Mouse (Mus musculus) testis, adult 2 months (tissue): ENCODE data around the gene Sort1. TPM values are rescaled to one million over a fixed set of nuclear protein-coding genes. Genes with fewer than 3 reads are reported as not detected.

Experiments
- H3K27ac ChIP-seq: fragments of 200-500 bp; 2 replicates; pipeline ENCODE4 v1.5.1; 2012; ENCODE audit warnings: low read depth, low read length; ENCODE audit not compliant: control insufficient read depth, insufficient read depth
- H3K27me3 ChIP-seq: fragments of 200-500 bp; 2 replicates; pipeline ENCODE4 v1.6.1; 2012; ENCODE audit warnings: mild to moderate bottlenecking, low read length, moderate library complexity; ENCODE audit not compliant: control insufficient read depth, insufficient read depth
- H3K36me3 ChIP-seq: fragments of 200-500 bp; 2 replicates; pipeline ENCODE4 v1.6.1; 2012; ENCODE audit warnings: mild to moderate bottlenecking, low read length; ENCODE audit not compliant: control insufficient read depth, insufficient read depth
- H3K4me1 ChIP-seq: fragments of 200-500 bp; 2 replicates; pipeline ENCODE4 v1.6.1; 2012; ENCODE audit warnings: low read length; ENCODE audit not compliant: control insufficient read depth, insufficient read depth
- H3K4me3 ChIP-seq: fragments of 200-500 bp; 2 replicates; pipeline ENCODE4 v1.5.1; 2012; ENCODE audit warnings: low read depth, mild to moderate bottlenecking, low read length, moderate library complexity, mixed read lengths; ENCODE audit not compliant: control insufficient read depth
- CTCF ChIP-seq: fragments of 200-500 bp; IDR thresholded peaks from 2 replicates; pipeline ENCODE4 v1.5.1; 2012; ENCODE audit warnings: low read depth, mild to moderate bottlenecking, inconsistent platforms, low read length, moderate library complexity; ENCODE audit not compliant: control insufficient read depth, insufficient read depth, insufficient replicate concordance
- POLR2A ChIP-seq: fragments of 200-500 bp; IDR thresholded peaks from 2 replicates; pipeline ENCODE4 v1.6.1; 2012; ENCODE audit warnings: low read depth, mild to moderate bottlenecking, inconsistent platforms, low read length, moderate library complexity; ENCODE audit not compliant: control insufficient read depth
- polyA plus RNA-seq: library from polyadenylated mRNA; depleted of rRNA; stranded (reverse); fragments of >200 nt; gene quantifications from 2 replicates; pipeline ENCODE4 v1.2.3, GENCODE M21; 2012

Sort1 gene
- polyA plus RNA-seq, 1 experiment = 51.4 TPM

DNA sequence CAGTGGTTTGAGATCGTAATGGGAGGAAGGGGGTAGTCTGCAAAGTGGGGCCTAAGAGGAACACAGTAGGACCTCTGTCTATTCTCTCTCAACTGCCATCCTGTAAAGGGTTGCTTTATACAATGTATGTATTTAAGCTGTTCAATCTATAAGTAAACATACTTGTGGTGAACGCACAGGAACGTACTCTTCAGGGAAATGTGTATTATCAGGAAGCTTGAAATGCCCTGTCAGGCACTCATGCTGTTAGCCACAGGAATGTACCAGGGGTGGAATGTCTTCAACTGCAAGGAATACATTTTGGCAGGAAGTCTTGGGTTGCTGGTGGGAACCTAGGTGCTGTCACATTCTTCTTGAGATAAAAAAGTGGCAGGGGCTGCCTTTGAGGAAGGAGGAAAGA, 88.8 kb downstream of the Sort1 start:
- Histone ChIP-seq H3K27me3 (no peaks in the 10 kb centered on the region), H3K4me1 (no peaks in the 10 kb centered on the region), H3K27ac (no peak overlapping the region), H3K36me3 (no peaks in the 10 kb centered on the region), H3K4me3 (no peak overlapping the region)
- TF ChIP-seq POLR2A (no peak), CTCF (no peak)

DNA sequence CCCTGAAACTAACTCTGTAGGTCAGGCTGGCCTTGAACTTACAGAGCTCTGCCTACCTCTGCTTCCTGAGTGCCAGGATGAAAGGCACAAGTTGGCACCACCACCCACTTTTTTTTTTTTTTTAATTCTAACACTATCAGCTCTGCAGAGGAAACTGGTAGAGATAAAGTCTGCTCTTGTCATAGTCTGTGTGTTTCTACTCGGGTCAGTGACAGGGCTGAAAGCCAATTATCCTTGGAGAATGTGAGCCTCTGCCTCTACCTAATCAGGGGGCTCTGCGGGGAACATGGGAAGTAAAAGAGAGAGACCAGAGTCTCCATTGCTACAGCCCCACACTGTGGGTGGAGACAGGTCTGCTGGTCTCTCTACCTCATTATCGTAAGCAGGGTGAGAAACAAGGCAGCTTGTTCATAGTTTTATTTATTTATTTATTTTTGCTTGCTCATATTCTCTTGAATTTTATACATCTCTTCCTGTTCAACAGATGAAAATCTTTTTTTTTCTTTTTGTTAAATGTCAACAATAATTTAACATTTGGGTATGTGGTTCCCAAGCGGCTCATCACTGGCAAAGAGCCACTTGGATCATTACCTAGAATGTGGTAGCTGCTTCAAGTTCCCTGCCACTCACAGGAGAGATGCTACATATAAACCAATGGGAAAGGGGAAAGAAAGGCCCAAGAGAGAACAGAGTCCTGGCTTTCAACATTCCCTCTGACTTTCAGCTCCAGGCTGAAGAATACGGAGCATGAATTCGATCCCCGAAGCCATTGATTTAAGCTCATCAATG, 95.2 kb downstream of the Sort1 start:
- H3K27ac ChIP-seq = no peak overlapping the region
- TF ChIP-seq CTCF (no peak), POLR2A (no peak)
- peaks cover 7% of the 10 kb centered on the region; the same call in 1 of the 2 replicates for H3K4me1 ChIP-seq
- no peaks in the 10 kb centered on the region for H3K27me3 ChIP-seq
- H3K36me3 ChIP-seq = no peaks in the 10 kb centered on the region
- no peak overlapping the region for H3K4me3 ChIP-seq

DNA sequence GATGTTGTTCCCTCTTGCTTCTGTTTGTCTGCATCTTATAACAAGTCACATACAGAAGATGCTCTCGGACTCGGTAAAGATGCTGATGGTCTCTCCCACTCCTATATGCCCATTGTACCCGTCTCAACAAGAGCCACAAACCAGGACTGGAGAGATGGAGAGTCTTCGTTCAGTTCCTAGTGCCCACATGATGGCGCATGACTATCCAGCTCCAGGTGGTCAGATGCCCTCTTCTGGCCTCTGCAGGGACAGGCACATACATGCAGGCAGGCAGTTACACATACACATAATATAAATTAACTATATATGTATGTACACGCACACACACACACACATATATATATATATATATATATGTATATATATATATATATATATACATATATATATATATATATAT, 96.8 kb downstream of the Sort1 start:
- TF ChIP-seq POLR2A (no peak), CTCF (peak; percentile 20; the same call in 1 of the 2 replicates)
- no peaks in the 10 kb centered on the region for H3K27me3 ChIP-seq
- H3K36me3 ChIP-seq = no peaks in the 10 kb centered on the region
- no peak overlapping the region for H3K27ac ChIP-seq
- no peak overlapping the region for H3K4me3 ChIP-seq
- peaks cover 8% of the 10 kb centered on the region; the same call in 1 of the 2 replicates for H3K4me1 ChIP-seq

DNA sequence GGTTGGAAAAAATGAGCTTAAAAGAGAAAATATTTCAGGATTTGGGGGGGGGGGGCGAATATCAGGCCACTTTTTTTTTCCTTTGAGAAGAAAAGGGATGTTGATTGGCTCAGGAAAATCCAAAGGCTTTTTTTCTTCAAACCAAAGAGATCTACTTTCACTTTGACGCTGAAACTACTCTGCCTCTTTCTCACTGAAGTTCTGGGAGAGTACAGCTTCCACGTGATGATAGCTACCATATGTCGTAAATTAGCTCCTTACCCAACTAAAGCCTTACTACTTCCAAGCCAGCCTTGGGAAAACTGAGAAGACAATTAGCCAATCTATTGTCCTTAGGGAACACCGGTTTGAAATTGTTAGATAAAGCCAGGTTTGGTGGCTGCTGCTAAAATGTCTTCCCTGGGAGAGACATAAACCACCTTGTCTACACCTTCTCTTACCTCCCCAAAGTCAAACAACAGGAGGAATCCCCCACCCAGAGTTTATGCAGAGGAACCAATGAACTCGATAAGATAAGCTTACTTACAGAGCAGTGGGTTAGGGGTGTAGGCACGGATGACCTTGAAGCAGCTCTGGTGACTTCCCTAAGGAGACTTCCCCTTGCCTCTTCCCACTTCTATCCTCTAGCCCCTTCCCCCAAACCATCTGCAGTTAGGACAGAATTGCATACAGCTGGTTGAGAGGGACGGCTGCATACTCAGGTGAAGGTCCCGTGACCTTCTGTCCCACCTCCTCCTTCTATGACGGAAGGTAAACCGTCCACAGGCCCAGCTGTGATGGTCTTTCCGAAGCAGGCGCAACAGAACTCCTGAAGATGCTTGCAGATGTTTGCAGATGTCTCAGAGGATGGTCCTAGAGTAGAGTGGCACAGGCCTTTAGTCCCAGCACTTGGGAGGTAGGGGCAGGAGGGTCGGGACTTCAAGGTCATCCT, 98.3 kb downstream of the Sort1 start:
- Histone ChIP-seq H3K4me1 (peaks cover 8% of the 10 kb centered on the region; the same call in 1 of the 2 replicates), H3K27ac (no peak overlapping the region), H3K4me3 (no peak overlapping the region), H3K27me3 (no peaks in the 10 kb centered on the region), H3K36me3 (no peaks in the 10 kb centered on the region)
- TF ChIP-seq CTCF (no peak), POLR2A (no peak)

DNA sequence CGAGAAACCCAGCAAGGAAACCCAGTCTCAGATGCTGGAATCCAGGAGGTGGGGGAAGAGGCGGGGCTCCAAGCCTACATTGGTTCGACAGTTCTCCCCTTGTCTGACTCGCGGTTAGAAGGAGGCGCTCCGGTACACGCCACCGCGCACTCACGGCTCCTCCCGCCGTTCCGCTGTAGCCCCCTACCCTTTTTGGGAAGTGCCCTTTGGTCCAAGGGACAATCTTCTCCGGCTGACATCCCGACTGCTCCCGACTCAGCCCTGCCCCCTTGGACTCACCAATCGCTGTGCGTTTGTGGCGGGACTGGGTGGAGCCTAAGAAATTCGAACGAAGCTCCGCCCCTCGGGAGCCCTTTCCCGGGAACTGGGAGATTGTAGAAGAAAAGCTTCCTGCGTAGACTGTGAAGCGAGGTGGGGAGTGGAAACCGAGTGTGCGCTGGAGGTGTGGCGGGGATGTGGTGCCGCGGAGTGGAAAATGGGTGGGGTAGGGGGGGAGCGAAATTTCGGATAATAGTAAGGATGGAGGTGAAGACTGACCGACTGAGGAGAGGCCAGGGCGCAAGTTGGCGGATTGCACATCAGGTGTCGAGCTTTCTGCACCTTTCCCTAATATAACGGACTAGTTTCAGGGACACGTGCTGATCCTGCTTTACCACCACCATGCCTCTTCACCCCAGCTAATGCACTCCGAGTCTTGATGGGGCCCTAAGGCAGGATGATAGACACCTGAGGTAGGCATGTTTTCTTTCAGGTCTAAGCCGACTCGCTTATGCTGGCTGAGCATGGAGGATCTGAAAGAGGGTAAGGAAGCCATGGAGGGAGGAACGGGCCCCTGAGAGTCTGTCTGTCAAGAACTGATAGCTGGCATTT, 99.8 kb downstream of the Sort1 start, which contains the start of gene Psrc1:
Gene Psrc1, plus strand, starts transcription at position 355 of the 870 bp plus-strand sequence.
- Histone ChIP-seq H3K4me3 (peak within 1 kb of the TSS; percentile 91), H3K27me3 (no peaks in the 10 kb centered on the region), H3K4me1 (peaks cover 8% of the 10 kb centered on the region; the same call in 1 of the 2 replicates), H3K27ac (no peak within 1 kb of the TSS), H3K36me3 (no peaks in the 10 kb centered on the region)
- TF ChIP-seq CTCF = no peak
- TF ChIP-seq POLR2A = no peak

DNA sequence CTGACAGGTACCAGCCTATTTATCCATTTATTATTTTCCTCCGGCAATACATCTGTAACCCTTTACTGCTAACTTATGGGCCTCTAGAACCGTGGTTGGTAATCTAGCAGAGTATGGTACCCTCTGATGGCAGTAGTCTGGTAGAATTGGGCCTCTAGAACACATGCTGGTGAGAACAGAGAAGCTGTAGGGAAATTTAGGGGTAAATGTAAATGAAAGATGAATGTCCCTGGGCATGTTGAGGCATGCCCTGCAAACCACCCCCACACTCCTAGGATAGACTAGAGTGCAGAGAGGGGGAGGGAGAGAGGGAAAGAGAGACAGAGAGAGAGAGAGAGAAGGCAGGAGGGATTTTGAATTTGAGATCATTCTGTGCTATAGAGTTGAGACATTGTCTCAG, 100.5 kb downstream of the Sort1 start:
- H3K4me1 ChIP-seq = peaks cover 8% of the 10 kb centered on the region; the same call in 1 of the 2 replicates
- H3K27me3 ChIP-seq = no peaks in the 10 kb centered on the region
- no peaks in the 10 kb centered on the region for H3K36me3 ChIP-seq
- no peak for TF ChIP-seq CTCF
- no peak for TF ChIP-seq POLR2A
- no peak overlapping the region for H3K27ac ChIP-seq
- H3K4me3 ChIP-seq = no peak overlapping the region
